Mouse (Mus musculus) mammary gland, adult 2 months (tissue): Measurements from ENCODE around the gene Homer2. TPM values are rescaled to one million over a fixed set of nuclear protein-coding genes. Genes with fewer than 3 reads are reported as not detected.

ENCODE experiments used
- polyA plus RNA-seq: library from polyadenylated mRNA; depleted of rRNA; stranded (reverse); fragments of >200 nt; gene quantifications from 2 replicates; pipeline ENCODE4 v1.2.3, GENCODE M21; 2012; ENCODE audit warnings: low replicate concordance; rRNA removed

Homer2 gene
- polyA plus RNA-seq, result 3.7 and 3.9 TPM in 2 replicates

GRCm38 (mm10) chr7:81707471-81708140 lies at the start of gene Homer2:
TSS of gene Homer2 (minus strand) at chr7:81707527.

GRCm38 (mm10) chr7:81571108-81571940 lies 136.0 kb downstream of the Homer2 start, which contains the start of gene Whamm:
TSS of gene Whamm (plus strand) at chr7:81571266.

DNA sequence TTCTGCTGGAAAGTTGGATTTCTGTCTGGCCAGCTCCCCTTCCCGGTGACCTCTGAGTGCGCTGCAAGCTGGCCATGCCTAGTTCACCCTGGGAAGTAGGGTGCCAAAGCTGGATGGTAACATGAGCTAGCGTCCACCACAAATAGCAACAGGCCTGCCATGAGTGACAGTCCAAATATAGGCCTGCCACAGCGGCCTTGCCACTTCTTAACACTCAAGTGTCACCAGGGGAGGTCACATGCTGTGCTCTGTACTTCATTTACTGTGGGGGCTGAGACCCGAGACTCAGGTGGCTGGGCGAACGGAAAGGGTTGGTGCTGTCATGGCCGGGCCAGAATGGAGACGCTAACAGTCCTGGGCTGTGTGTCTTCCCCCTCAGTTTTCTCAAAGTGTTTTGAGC lies 140.4 kb downstream of the Homer2 start, which contains the start of gene Fsd2:
Gene Fsd2, minus strand, starts transcription at position 53 of the 400 bp plus-strand sequence.

Other genes with a start within 250 kb of the Homer2 start
- 0.34 and 0.65 TPM in 2 replicates for gene Ap3b2, start 213.6 kb downstream of the Homer2 start, polyA plus RNA-seq
- gene BC048679, start 209.2 kb downstream of the Homer2 start, polyA plus RNA-seq, result 3.1 TPM in 1 of 2 replicates, not detected in the other
- gene Fsd2, start 140.6 kb downstream of the Homer2 start, polyA plus RNA-seq, result 4.0 and 21.3 TPM in 2 replicates
- gene Whamm, start 136.3 kb downstream of the Homer2 start, polyA plus RNA-seq, result 19.9 and 38.4 TPM in 2 replicates
- 3.7 and 12.7 TPM in 2 replicates for gene Ramac, start 55.4 kb upstream of the Homer2 start, polyA plus RNA-seq
- 18.5 and 26.6 TPM in 2 replicates for gene 3110040N11Rik, start 82.0 kb upstream of the Homer2 start, polyA plus RNA-seq
- gene Btbd1, start 121.9 kb upstream of the Homer2 start, polyA plus RNA-seq, result 36.9 and 41.1 TPM in 2 replicates
- not detected in 2 replicates for gene Gm10160, start 148.3 kb upstream of the Homer2 start, polyA plus RNA-seq
- gene Tm6sf1, start 151.5 kb upstream of the Homer2 start, polyA plus RNA-seq, result 86.1 and 101 TPM in 2 replicates
- gene Hdgfl3, start 226.9 kb upstream of the Homer2 start, polyA plus RNA-seq, result 2.4 and 3.8 TPM in 2 replicates